Mouse (Mus musculus) erythroblast, embryonic 14.5 days (primary cell): ENCODE results near the gene Napsa. TPM values are rescaled to one million over a fixed set of nuclear protein-coding genes. Genes with fewer than 3 reads are reported as not detected.

ENCODE experiments used
- H3K27me3 ChIP-seq: 2 replicates; pipeline ENCODE4 v1.6.1; 2012; ENCODE audit warnings: inconsistent platforms; ENCODE audit not compliant: control insufficient read depth
- H3K36me3 ChIP-seq: 2 replicates; pipeline ENCODE4 v1.6.1; 2012; ENCODE audit warnings: mild to moderate bottlenecking, inconsistent platforms; ENCODE audit not compliant: control insufficient read depth
- H3K4me1 ChIP-seq: 2 replicates; pipeline ENCODE4 v1.6.1; 2012; ENCODE audit warnings: inconsistent platforms; ENCODE audit not compliant: control insufficient read depth
- H3K4me3 ChIP-seq: replicated peaks from 2 replicates; pipeline ENCODE3; 2012; ENCODE audit warnings: moderate library complexity, mild to moderate bottlenecking, inconsistent platforms
- H3K9me3 ChIP-seq: 2 replicates; pipeline ENCODE4 v1.6.1; 2012; ENCODE audit warnings: low read length, inconsistent platforms, mixed read lengths; ENCODE audit not compliant: control insufficient read depth
- GATA1 ChIP-seq: IDR thresholded peaks from 2 replicates; pipeline ENCODE4 v1.6.1; 2012; ENCODE audit warnings: low read length, inconsistent platforms, mixed read lengths
- TAL1 ChIP-seq: IDR thresholded peaks from 3 replicates; pipeline ENCODE4 v1.6.1; 2012; ENCODE audit warnings: low read length, inconsistent platforms, mixed read lengths
- polyA plus RNA-seq: library from polyadenylated mRNA; stranded (reverse); fragments of >175 nt; gene quantifications from 2 replicates; pipeline ENCODE4 v1.2.3, GENCODE M21; 2012

Napsa gene
- polyA plus RNA-seq, 1 experiment: 0.21 TPM

GRCm38 (mm10) chr7:44531207-44531606 lies 41.0 kb upstream of the Napsa start:
- H3K4me1 ChIP-seq: peaks cover 33% of the 10 kb centered on the region
- no peak overlapping the region for H3K4me3 ChIP-seq
- no peak for TF ChIP-seq TAL1
- no peak for TF ChIP-seq GATA1
- peaks cover 21% of the 10 kb centered on the region for H3K27me3 ChIP-seq
- H3K36me3 ChIP-seq: peaks cover 45% of the 10 kb centered on the region
- H3K9me3 ChIP-seq: no peaks in the 10 kb centered on the region

GRCm38 (mm10) chr7:44531946-44532732 lies 40.0 kb upstream of the Napsa start, which contains the start of gene Spib:
Gene Spib (minus strand): TSS chr7:44532071.
- Histone ChIP-seq H3K27me3 (peaks cover 15% of the 10 kb centered on the region), H3K4me1 (peaks cover 31% of the 10 kb centered on the region), H3K36me3 (peaks cover 54% of the 10 kb centered on the region), H3K4me3 (no peak within 1 kb of the TSS), H3K9me3 (no peaks in the 10 kb centered on the region)
- no peak for TF ChIP-seq GATA1
- TF ChIP-seq TAL1: no peak

GRCm38 (mm10) chr7:44532918-44533745 lies 39.0 kb upstream of the Napsa start:
- peaks cover 64% of the 10 kb centered on the region for H3K36me3 ChIP-seq
- TF ChIP-seq TAL1 (no peak), GATA1 (no peak)
- peaks cover 22% of the 10 kb centered on the region for H3K4me1 ChIP-seq

GRCm38 (mm10) chr7:44533746-44534045 lies 38.5 kb upstream of the Napsa start:
- Histone ChIP-seq H3K4me1 (peaks cover 16% of the 10 kb centered on the region), H3K27me3 (peaks cover 3% of the 10 kb centered on the region), H3K9me3 (no peaks in the 10 kb centered on the region), H3K36me3 (peaks cover 70% of the 10 kb centered on the region), H3K4me3 (no peak overlapping the region)
- TF ChIP-seq TAL1 (no peak), GATA1 (no peak)

More at GRCm38 (mm10) chr7:44532918-44533745, 39.0 kb upstream of the Napsa start:
- Histone ChIP-seq H3K9me3 (no peaks in the 10 kb centered on the region), H3K27me3 (peaks cover 8% of the 10 kb centered on the region), H3K4me3 (no peak overlapping the region)

- TF ChIP-seq GATA1: no peak
- TF ChIP-seq TAL1: no peak
- Histone ChIP-seq H3K36me3 (peaks cover 75% of the 10 kb centered on the region), H3K9me3 (no peaks in the 10 kb centered on the region), H3K4me1 (peaks cover 14% of the 10 kb centered on the region), H3K4me3 (no peak overlapping the region), H3K27me3 (no peaks in the 10 kb centered on the region)
Measured at GRCm38 (mm10) chr7:44534242-44534641, 37.9 kb upstream of the Napsa start.

GRCm38 (mm10) chr7:44534656-44535441 lies 37.3 kb upstream of the Napsa start:
- Histone ChIP-seq H3K9me3 (no peaks in the 10 kb centered on the region), H3K4me3 (no peak overlapping the region), H3K27me3 (no peaks in the 10 kb centered on the region), H3K36me3 (peaks cover 82% of the 10 kb centered on the region), H3K4me1 (peaks cover 14% of the 10 kb centered on the region)
- TF ChIP-seq TAL1: no peak
- TF ChIP-seq GATA1: no peak

- Histone ChIP-seq H3K4me1 (peaks cover 14% of the 10 kb centered on the region), H3K27me3 (no peaks in the 10 kb centered on the region), H3K9me3 (no peaks in the 10 kb centered on the region; the same call in 1 of the 2 replicates), H3K4me3 (no peak overlapping the region), H3K36me3 (peaks cover 92% of the 10 kb centered on the region)
- no peak for TF ChIP-seq TAL1
- no peak for TF ChIP-seq GATA1
Measured at GRCm38 (mm10) chr7:44535657-44536589, 36.3 kb upstream of the Napsa start.

GRCm38 (mm10) chr7:44536590-44536968 lies 35.6 kb upstream of the Napsa start:
- TF ChIP-seq GATA1: no peak
- no peak for TF ChIP-seq TAL1
- Histone ChIP-seq H3K4me3 (no peak overlapping the region), H3K36me3 (peaks cover 99% of the 10 kb centered on the region), H3K9me3 (peaks cover 2% of the 10 kb centered on the region; the same call in 1 of the 2 replicates), H3K27me3 (no peaks in the 10 kb centered on the region), H3K4me1 (peaks cover 14% of the 10 kb centered on the region)
